Mouse (Mus musculus) heart, adult 18-20 months (tissue): ENCODE measurements around the gene Gm21188. TPM values are rescaled to one million over a fixed set of nuclear protein-coding genes. Genes with fewer than 3 reads are reported as not detected.
"Not testable (repeated sequence)": the region's sequence is repeated elsewhere in the genome, so short reads cannot be mapped to it uniquely, and the experiment has no call there.

ENCODE experiments used
- DNase-seq, 2 experiments: peaks; one replicate each; pipeline ENCODE4 v3.0.0; 2021 to 2022; ENCODE audit warnings: mixed read lengths in 1 of 2
- total RNA-seq, 2 experiments: library from RNA; stranded (reverse); gene quantifications; 2 replicates each; pipeline ENCODE4 v1.2.3; 2021

The Gm21188 gene
- total RNA-seq, 2 experiments from 2014 or later = 0.40 to 0.49 TPM

GRCm38 (mm10) chr13:120026911-120027310 is 25.1 kb downstream of the Gm21188 start, which contains the start of gene Gm36079:
Gm36079 (minus strand) TSS chr13:120027011.
- not testable (repeated sequence) for DNase-seq

GRCm38 (mm10) chr13:120026373-120026772 is 25.6 kb downstream of the Gm21188 start:
- not testable (repeated sequence) for DNase-seq

GRCm38 (mm10) chr13:120025576-120025975 is 26.4 kb downstream of the Gm21188 start:
- DNase-seq = peak in 1 of 2 experiments; percentile 42

- not testable (repeated sequence) for DNase-seq
Measured at GRCm38 (mm10) chr13:120025004-120025403, 27.0 kb downstream of the Gm21188 start.

GRCm38 (mm10) chr13:120024581-120024980 is 27.4 kb downstream of the Gm21188 start:
- DNase-seq = not testable (repeated sequence)

GRCm38 (mm10) chr13:120021477-120021876 is 30.5 kb downstream of the Gm21188 start:
- DNase-seq = not testable (repeated sequence)

GRCm38 (mm10) chr13:120015348-120016007 is 36.5 kb downstream of the Gm21188 start:
- DNase-seq = not testable (repeated sequence)

- not testable (repeated sequence) for DNase-seq
Measured at GRCm38 (mm10) chr13:120013962-120014361, 38.0 kb downstream of the Gm21188 start.

- not testable (repeated sequence) for DNase-seq
Measured at GRCm38 (mm10) chr13:120013544-120013943, 38.5 kb downstream of the Gm21188 start.

- not testable (repeated sequence) for DNase-seq
Measured at GRCm38 (mm10) chr13:120010068-120010467, 41.9 kb downstream of the Gm21188 start.

- not testable (repeated sequence) for DNase-seq
Measured at GRCm38 (mm10) chr13:119999215-119999614, 52.8 kb downstream of the Gm21188 start.

- DNase-seq = not testable (repeated sequence)
Measured at GRCm38 (mm10) chr13:119998442-119999086, 53.4 kb downstream of the Gm21188 start.

- DNase-seq = not testable (repeated sequence)
Measured at GRCm38 (mm10) chr13:119991917-119992496, 60.0 kb downstream of the Gm21188 start.

- not testable (repeated sequence) for DNase-seq
Measured at GRCm38 (mm10) chr13:119991264-119991663, 60.7 kb downstream of the Gm21188 start.

Other genes with a start within 250 kb of the Gm21188 start
- gene AF067063, start 222.0 kb downstream of the Gm21188 start, total RNA-seq = not detected
- not detected for gene D13Ertd608e, start 216.2 kb downstream of the Gm21188 start, total RNA-seq
- not detected for gene Tcstv1, start 157.4 kb downstream of the Gm21188 start, total RNA-seq
- gene Gm21761, start 122.9 kb downstream of the Gm21188 start, total RNA-seq = not detected
- gene B020031M17Rik, start 101.4 kb downstream of the Gm21188 start, total RNA-seq = not detected
- gene Gm36079, start 25.2 kb downstream of the Gm21188 start, total RNA-seq = not detected
- gene Gm20767, start 88.1 kb upstream of the Gm21188 start, total RNA-seq = not detected
- not detected for gene Gm21818, start 120.2 kb upstream of the Gm21188 start, total RNA-seq
- not detected for gene Gm21762, start 163.8 kb upstream of the Gm21188 start, total RNA-seq
- not detected for gene Gm21731, start 186.9 kb upstream of the Gm21188 start, total RNA-seq
- gene AF067061, start 210.9 kb upstream of the Gm21188 start, total RNA-seq = not detected
- gene BC147527, start 248.2 kb upstream of the Gm21188 start, total RNA-seq = not detected